In genomic region chr2:74749337-74750121, GRCm38 (mm10) we compare ENCODE assay signal across 9 mouse cellular contexts. TPM values are rescaled to one million over a fixed set of nuclear protein-coding genes. Genes with fewer than 3 reads are reported as not detected.
DNase-seq lines count a peak whose midpoint lies in the region; ATAC-seq and TF ChIP-seq lines count a peak whose summit lies in the region.
"Had no signal": no experiment of that assay in that cellular context is flagged by ENCODE, and none has a peak within 500 bp of the region (broad histone marks: within the 10 kb centered on the region; RNA-seq: fewer than 3 reads in every experiment).

No protein-coding gene starts in this region.

- no peak for TF ChIP-seq POLR2A in cerebellum, adult 2 months (IDR thresholded peaks at IDR 0.05; ENCODE audit: borderline replicate concordance, insufficient read depth, low read length)

- no peaks in the 10 kb centered on the region for H3K36me3 ChIP-seq in heart, embryonic 13.5 days
- peaks cover 8% of the 10 kb centered on the region; the same call in 1 of the 2 replicates for H3K36me3 ChIP-seq in hindbrain, embryonic 14.5 days (replicated peaks; ENCODE audit: control insufficient read depth, insufficient read depth)
- H3K36me3 ChIP-seq in limb, embryonic 15.5 days: no peaks in the 10 kb centered on the region
- no peaks in the 10 kb centered on the region for H3K36me3 ChIP-seq in stomach, embryonic 15.5 days

- WGBS in heart, embryonic 13.5 days: 1% methylated on average over 47 of the region's 47 CpGs
- under 1% methylated on average over 47 of the region's 47 CpGs for WGBS in hindbrain, embryonic 14.5 days
- under 1% methylated on average over 47 of the region's 47 CpGs for WGBS in limb, embryonic 15.5 days
- 1% methylated on average over 47 of the region's 47 CpGs for WGBS in stomach, embryonic 15.5 days
- WGBS in cerebellum, adult 2 months: 2% methylated on average over 47 of the region's 47 CpGs

- H3K27me3 ChIP-seq in heart, embryonic 13.5 days (replicated peaks): peaks cover 100% of the 10 kb centered on the region
- peaks cover 94% of the 10 kb centered on the region for H3K27me3 ChIP-seq in hindbrain, embryonic 14.5 days (ENCODE audit: control insufficient read depth, insufficient read depth, low read length)
- H3K27me3 ChIP-seq in limb, embryonic 15.5 days: peaks cover 99% of the 10 kb centered on the region
- peaks cover 99% of the 10 kb centered on the region for H3K27me3 ChIP-seq in stomach, embryonic 15.5 days (replicated peaks)
- H3K27me3 ChIP-seq in cerebellum, adult 2 months (ENCODE audit: control insufficient read depth, insufficient read depth, low read length): peaks cover 7% of the 10 kb centered on the region; the same call in 1 of the 2 replicates

- intact Hi-C loops in heart, postnatal 10 days (cut with DNase I): no loop called here

- H3K9me3 ChIP-seq in heart, embryonic 13.5 days: no peaks in the 10 kb centered on the region
- no peaks in the 10 kb centered on the region for H3K9me3 ChIP-seq in hindbrain, embryonic 14.5 days (ENCODE audit: control insufficient read depth, low read length)
- H3K9me3 ChIP-seq in limb, embryonic 15.5 days: no peaks in the 10 kb centered on the region
- H3K9me3 ChIP-seq in stomach, embryonic 15.5 days: no peaks in the 10 kb centered on the region

- no peak for ATAC-seq in heart, embryonic 13.5 days (ENCODE audit: extremely low read depth, insufficient number of reproducible peaks, low FRiP score, low TSS enrichment)
- ATAC-seq in hindbrain, embryonic 14.5 days (ENCODE audit: low FRiP score): peak; percentile 73
- ATAC-seq in limb, embryonic 15.5 days (ENCODE audit: insufficient number of reproducible peaks, low FRiP score, low TSS enrichment, low read depth): peak; percentile 38; the same call in 1 of the 2 replicates
- no peak for ATAC-seq in stomach, embryonic 15.5 days (ENCODE audit: insufficient read depth, low FRiP score, low read depth)

- no peak for DNase-seq in heart, postnatal 10 days
- peak; percentile 92 for DNase-seq in embryo, embryonic 10.5 days (ENCODE audit: low spot score)
- DNase-seq in hindbrain, embryonic 14.5 days (ENCODE audit: low spot score): peak; percentile 56
- DNase-seq in cerebellum, adult 2 months: no peak
- DNase-seq in cerebellum, adult 9-11 months: no peak

- H3K4me3 ChIP-seq in heart, embryonic 13.5 days: peak overlapping the region; percentile 37
- peak overlapping the region; percentile 34 for H3K4me3 ChIP-seq in hindbrain, embryonic 14.5 days (replicated peaks; ENCODE audit: low read length)
- peak overlapping the region; percentile 31 for H3K4me3 ChIP-seq in limb, embryonic 15.5 days
- peak overlapping the region; percentile 24 for H3K4me3 ChIP-seq in stomach, embryonic 15.5 days (replicated peaks)
- no peak overlapping the region for H3K4me3 ChIP-seq in cerebellum, adult 2 months (replicated peaks; ENCODE audit: insufficient read depth, low read depth, low read length)

- 0 out of 2 replicates have a peak overlapping the region, but pooled peaks have one; percentile 24 for H3K9ac ChIP-seq in heart, embryonic 13.5 days
- H3K9ac ChIP-seq in hindbrain, embryonic 14.5 days: peak overlapping the region; percentile 75
- no peak overlapping the region for H3K9ac ChIP-seq in limb, embryonic 15.5 days
- H3K9ac ChIP-seq in stomach, embryonic 15.5 days: no peak overlapping the region

- H3K27ac ChIP-seq in heart, embryonic 13.5 days (replicated peaks): no peak overlapping the region
- H3K27ac ChIP-seq in hindbrain, embryonic 14.5 days: peak overlapping the region; percentile 94
- H3K27ac ChIP-seq in limb, embryonic 15.5 days: no peak overlapping the region
- H3K27ac ChIP-seq in stomach, embryonic 15.5 days: no peak overlapping the region
- H3K27ac ChIP-seq in cerebellum, adult 2 months (ENCODE audit: insufficient read depth, low read length): no peak overlapping the region
- H3K27ac ChIP-seq: macrophage had no signal

- no peak for TF ChIP-seq CTCF in cerebellum, adult 2 months (IDR thresholded peaks at IDR 0.05; ENCODE audit: borderline replicate concordance, insufficient read depth, low read depth, low read length)

- peaks cover 27% of the 10 kb centered on the region for H3K4me1 ChIP-seq in heart, embryonic 13.5 days
- peaks cover 21% of the 10 kb centered on the region for H3K4me1 ChIP-seq in hindbrain, embryonic 14.5 days (replicated peaks; ENCODE audit: control insufficient read depth, insufficient read depth, low read length)
- H3K4me1 ChIP-seq in limb, embryonic 15.5 days: peaks cover 33% of the 10 kb centered on the region
- H3K4me1 ChIP-seq in stomach, embryonic 15.5 days: peaks cover 27% of the 10 kb centered on the region
- H3K4me1 ChIP-seq in cerebellum, adult 2 months (ENCODE audit: control insufficient read depth, insufficient read depth, low read length): no peaks in the 10 kb centered on the region

- H3K4me2 ChIP-seq in heart, embryonic 13.5 days: peak overlapping the region; percentile 65
- peak overlapping the region; percentile 55 for H3K4me2 ChIP-seq in hindbrain, embryonic 14.5 days (replicated peaks)
- H3K4me2 ChIP-seq in limb, embryonic 15.5 days: peak overlapping the region; percentile 46
- peak overlapping the region; percentile 47 for H3K4me2 ChIP-seq in stomach, embryonic 15.5 days

RNA-seq across cellular contexts. Expression of gene Hoxd1, which starts 13.3 kb away (rescaled TPM):
- not detected in 2 replicates for polyA plus RNA-seq in heart, embryonic 13.5 days (2015; fragmentation: Nextera tagmentation; extraction: Ambion mirVana)
- not detected for total RNA-seq in heart, postnatal 10 days (2021)
- polyA plus RNA-seq in hindbrain, embryonic 14.5 days (2014; fragmentation: Nextera tagmentation; extraction: Ambion mirVana): 0.64 and 0.76 TPM in 2 replicates
- 0.26 and 0.42 TPM in 2 replicates for polyA plus RNA-seq in limb, embryonic 15.5 days (2015; fragmentation: Nextera tagmentation; extraction: Ambion mirVana)
- polyA plus RNA-seq in stomach, embryonic 15.5 days (2015; fragmentation: Nextera tagmentation; extraction: Ambion mirVana): 0.13 TPM in 2 replicates
- 0.70 and 0.77 TPM in 2 replicates for polyA plus RNA-seq in cerebellum, adult 2 months (2012; rRNA removed)
- polyA plus RNA-seq: macrophage had no signal

RNA-seq across cellular contexts. Expression of gene Gm28230, which starts 23.0 kb away (rescaled TPM):
- polyA plus RNA-seq in heart, embryonic 13.5 days (2015; fragmentation: Nextera tagmentation; extraction: Ambion mirVana): 0.09 TPM in 1 of 2 replicates, not detected in the other
- not detected for total RNA-seq in heart, postnatal 10 days (2021)
- 0.82 and 1.3 TPM in 2 replicates for polyA plus RNA-seq in hindbrain, embryonic 14.5 days (2014; fragmentation: Nextera tagmentation; extraction: Ambion mirVana)
- polyA plus RNA-seq in limb, embryonic 15.5 days (2015; fragmentation: Nextera tagmentation; extraction: Ambion mirVana): 0.08 and 0.11 TPM in 2 replicates
- not detected in 2 replicates for polyA plus RNA-seq in stomach, embryonic 15.5 days (2015; fragmentation: Nextera tagmentation; extraction: Ambion mirVana)
- polyA plus RNA-seq in cerebellum, adult 2 months (2012; rRNA removed): 0.16 and 0.22 TPM in 2 replicates
- polyA plus RNA-seq: macrophage had no signal

RNA-seq across cellular contexts. Expression of gene Hoxd4, which starts 37.8 kb away (rescaled TPM):
- not detected in 2 replicates for polyA plus RNA-seq in heart, embryonic 13.5 days (2015; fragmentation: Nextera tagmentation; extraction: Ambion mirVana)
- total RNA-seq in heart, postnatal 10 days (2021): under 1 TPM; 0.55 to 0.57 TPM
- polyA plus RNA-seq in hindbrain, embryonic 14.5 days (2014; fragmentation: Nextera tagmentation; extraction: Ambion mirVana): 3.1 and 4.3 TPM in 2 replicates
- 0.29 and 0.66 TPM in 2 replicates for polyA plus RNA-seq in limb, embryonic 15.5 days (2015; fragmentation: Nextera tagmentation; extraction: Ambion mirVana)
- polyA plus RNA-seq in stomach, embryonic 15.5 days (2015; fragmentation: Nextera tagmentation; extraction: Ambion mirVana): 0.53 and 0.92 TPM in 2 replicates
- polyA plus RNA-seq in cerebellum, adult 2 months (2012; rRNA removed): 2.6 and 2.8 TPM in 2 replicates
- polyA plus RNA-seq: macrophage had no signal

RNA-seq across cellular contexts. Expression of gene Hoxd3, which starts 37.8 kb away (rescaled TPM):
- polyA plus RNA-seq in heart, embryonic 13.5 days (2015; fragmentation: Nextera tagmentation; extraction: Ambion mirVana): 0.74 and 0.89 TPM in 2 replicates
- not detected for total RNA-seq in heart, postnatal 10 days (2021)
- 44.9 and 55.1 TPM in 2 replicates for polyA plus RNA-seq in hindbrain, embryonic 14.5 days (2014; fragmentation: Nextera tagmentation; extraction: Ambion mirVana)
- polyA plus RNA-seq in limb, embryonic 15.5 days (2015; fragmentation: Nextera tagmentation; extraction: Ambion mirVana): 0.55 and 0.65 TPM in 2 replicates
- polyA plus RNA-seq in stomach, embryonic 15.5 days (2015; fragmentation: Nextera tagmentation; extraction: Ambion mirVana): 14.4 and 15.8 TPM in 2 replicates
- polyA plus RNA-seq in cerebellum, adult 2 months (2012; rRNA removed): 5.4 and 5.7 TPM in 2 replicates
- polyA plus RNA-seq: macrophage had no signal

RNA-seq across cellular contexts. Expression of gene Hoxd8, which starts 45.1 kb away (rescaled TPM):
- 0.07 and 0.23 TPM in 2 replicates for polyA plus RNA-seq in heart, embryonic 13.5 days (2015; fragmentation: Nextera tagmentation; extraction: Ambion mirVana)
- 1 to 10 TPM; 1.9 to 2.5 TPM for total RNA-seq in heart, postnatal 10 days (2021)
- polyA plus RNA-seq in hindbrain, embryonic 14.5 days (2014; fragmentation: Nextera tagmentation; extraction: Ambion mirVana): 2.1 and 3.3 TPM in 2 replicates
- 5.9 and 7.3 TPM in 2 replicates for polyA plus RNA-seq in limb, embryonic 15.5 days (2015; fragmentation: Nextera tagmentation; extraction: Ambion mirVana)
- polyA plus RNA-seq in stomach, embryonic 15.5 days (2015; fragmentation: Nextera tagmentation; extraction: Ambion mirVana): 1.9 and 3.2 TPM in 2 replicates
- polyA plus RNA-seq in cerebellum, adult 2 months (2012; rRNA removed): 0.05 TPM in 1 of 2 replicates, not detected in the other
- polyA plus RNA-seq: macrophage had no signal

Comparison
In these comparisons a context has a peak if more than half of its experiments do, and no peak if none do; other contexts are left out.
1. ATAC-seq: peak in hindbrain, embryonic 14.5 days (single experiment) and limb, embryonic 15.5 days (single experiment); none in heart, embryonic 13.5 days (single experiment) and stomach, embryonic 15.5 days (single experiment).
2. H3K9ac ChIP-seq: peak in heart, embryonic 13.5 days (single experiment) and hindbrain, embryonic 14.5 days (single experiment); none in limb, embryonic 15.5 days (single experiment) and stomach, embryonic 15.5 days (single experiment).
3. DNase-seq: peak in embryo, embryonic 10.5 days (single experiment) and hindbrain, embryonic 14.5 days (single experiment); none in heart, postnatal 10 days (0 of 2), cerebellum, adult 2 months (0 of 2) and cerebellum, adult 9-11 months (single experiment).
4. Peak in every context shown above with its lines, with median percentiles within 50 percentile points of each other: H3K4me2 ChIP-seq.